10 mouse cellular contexts compared by ENCODE assay signal in genomic region chr17:65559273-65559672, GRCm38 (mm10). TPM values are rescaled to one million over a fixed set of nuclear protein-coding genes. Genes with fewer than 3 reads are reported as not detected.
DNase-seq lines count a peak whose midpoint lies in the region; ATAC-seq and TF ChIP-seq lines count a peak whose summit lies in the region.
"Had no signal": no experiment of that assay in that cellular context is flagged by ENCODE, and none has a peak within 500 bp of the region (broad histone marks: within the 10 kb centered on the region; RNA-seq: fewer than 3 reads in every experiment).

No protein-coding gene starts in this region.

- TF ChIP-seq POLR2A in lung, adult 2 months (IDR thresholded peaks at IDR 0.05; ENCODE audit: borderline replicate concordance, extremely low read depth, low read depth, low read length): no peak

- no peak for DNase-seq in lung, adult 2 months
- no peak for DNase-seq in lung, postnatal 25 days (ENCODE audit: low spot score)
- DNase-seq in WW6 (ENCODE audit: low read depth, low spot score) (peak; percentile 31), MN1 (ENCODE audit: low spot score) (no peak)
- peak; percentile 63 for DNase-seq in induced T-regulatory cell, adult 2 months (ENCODE audit: low read depth)
- DNase-seq in cerebellum, postnatal 36 days: no peak
- DNase-seq in gastrocnemius, postnatal 4 days (ENCODE audit: low spot score in 2 of 2): no peak

- H3K4me1 ChIP-seq in lung, adult 2 months (ENCODE audit: control insufficient read depth, insufficient read depth, low read length): no peaks in the 10 kb centered on the region

- H3K4me3 ChIP-seq in lung, adult 2 months (replicated peaks; ENCODE audit: extremely low read depth, low read depth, low read length): no peak overlapping the region
- H3K4me3 ChIP-seq: embryonic facial prominence, embryonic 15.5 days had no signal

- WGBS in lung, adult 2 months: 35% methylated on average over 5 of the region's 5 CpGs

- peak; percentile 74 for ATAC-seq in neutrophil, adult 5-6 weeks (ENCODE audit: extremely low read depth, insufficient number of reproducible peaks, low FRiP score, poor library complexity, severe bottlenecking)

- TF ChIP-seq CTCF in lung, adult 2 months (IDR thresholded peaks at IDR 0.05; ENCODE audit: insufficient read depth, low read length): peak; percentile 63

RNA-seq across cellular contexts. Expression of gene Tmem232, which starts 18.7 kb away (rescaled TPM):
- polyA plus RNA-seq in lung, adult 2 months (2012; rRNA removed): 0.65 and 1.6 TPM in 2 replicates
- total RNA-seq in neutrophil, adult 5-6 weeks (2017): not detected in 2 replicates
- total RNA-seq in gastrocnemius, postnatal 4 days (2021): 1 to 10 TPM; 6.9 to 7.8 TPM
- polyA plus RNA-seq: macrophage had no signal

RNA-seq across cellular contexts. Expression of gene Vapa, which starts 54.1 kb away (rescaled TPM):
- polyA plus RNA-seq in lung, adult 2 months (2012; rRNA removed): 40.3 and 68.3 TPM in 2 replicates
- total RNA-seq in neutrophil, adult 5-6 weeks (2017): 91.2 and 98.1 TPM in 2 replicates
- 100 to 1,000 TPM; 142 to 159 TPM for total RNA-seq in gastrocnemius, postnatal 4 days (2021)

Comparison
In these comparisons a context has a peak if more than half of its experiments do, and no peak if none do; other contexts are left out.
1. DNase-seq: peak in WW6 (single experiment) and induced T-regulatory cell, adult 2 months (single experiment); none in lung, adult 2 months (single experiment), lung, postnatal 25 days (single experiment), MN1 (single experiment), cerebellum, postnatal 36 days (0 of 2) and gastrocnemius, postnatal 4 days (0 of 2).